Mouse (Mus musculus) adrenal gland, postnatal 10 days (tissue): ENCODE data around the gene Clec16a. TPM values are rescaled to one million over a fixed set of nuclear protein-coding genes. Genes with fewer than 3 reads are reported as not detected.

Experiments used
- DNase-seq: peaks from one replicate; pipeline ENCODE4 v3.0.0; 2021; ENCODE audit warnings: mixed read lengths
- total RNA-seq, 2 experiments: library from RNA; stranded (reverse); gene quantifications; 2 replicates each; pipeline ENCODE4 v1.2.3; 2021

The Clec16a gene
- total RNA-seq, 2 experiments from 2014 or later = 35.0 to 35.7 TPM

GRCm38 (mm10) chr16:10676461-10677066 lies 131.4 kb downstream of the Clec16a start:
- no peak for DNase-seq

GRCm38 (mm10) chr16:10682521-10682920 lies 137.4 kb downstream of the Clec16a start:
- no peak for DNase-seq

GRCm38 (mm10) chr16:10683193-10684000 lies 138.3 kb downstream of the Clec16a start:
- DNase-seq = no peak

- no peak for DNase-seq
These were observed 144.7 kb downstream of the Clec16a start for GRCm38 (mm10) chr16:10689748-10690318.

GRCm38 (mm10) chr16:10690442-10690841 lies 145.3 kb downstream of the Clec16a start:
- no peak for DNase-seq

- DNase-seq = no peak
These were observed 146.6 kb downstream of the Clec16a start for GRCm38 (mm10) chr16:10691705-10692104.

- no peak for DNase-seq
These were observed 147.7 kb downstream of the Clec16a start for GRCm38 (mm10) chr16:10692848-10693247.

- DNase-seq = no peak
These were observed 148.3 kb downstream of the Clec16a start for GRCm38 (mm10) chr16:10693424-10693823.

GRCm38 (mm10) chr16:10694414-10694851 lies 149.3 kb downstream of the Clec16a start:
- DNase-seq = no peak

GRCm38 (mm10) chr16:10697861-10698659 lies 152.9 kb downstream of the Clec16a start:
- no peak for DNase-seq

GRCm38 (mm10) chr16:10699316-10699715 lies 154.2 kb downstream of the Clec16a start:
- no peak for DNase-seq

GRCm38 (mm10) chr16:10700160-10700559 lies 155.0 kb downstream of the Clec16a start:
- no peak for DNase-seq

- peak; percentile 48 for DNase-seq
These were observed 157.3 kb downstream of the Clec16a start for GRCm38 (mm10) chr16:10702399-10702798.

GRCm38 (mm10) chr16:10703932-10704331 lies 158.8 kb downstream of the Clec16a start:
- peak; percentile 46 for DNase-seq

- DNase-seq = no peak
These were observed 160.3 kb downstream of the Clec16a start for GRCm38 (mm10) chr16:10705396-10705795.

GRCm38 (mm10) chr16:10711524-10711923 lies 166.4 kb downstream of the Clec16a start:
- no peak for DNase-seq

- peak; percentile 58 for DNase-seq
These were observed 167.9 kb downstream of the Clec16a start for GRCm38 (mm10) chr16:10713041-10713440.

- peak; percentile 84 for DNase-seq
These were observed 168.5 kb downstream of the Clec16a start for GRCm38 (mm10) chr16:10713441-10714239.

- no peak for DNase-seq
These were observed 170.1 kb downstream of the Clec16a start for GRCm38 (mm10) chr16:10715211-10715610.

- DNase-seq = no peak
These were observed 170.5 kb downstream of the Clec16a start for GRCm38 (mm10) chr16:10715632-10716031.

- DNase-seq = no peak
These were observed 171.6 kb downstream of the Clec16a start for GRCm38 (mm10) chr16:10716696-10717095.

GRCm38 (mm10) chr16:10719971-10720370 lies 174.8 kb downstream of the Clec16a start:
- no peak for DNase-seq
